Mouse (Mus musculus) right cerebral cortex, adult 2 months (tissue): Measurements from ENCODE around the gene Ccl21a.
"Not testable (repeated sequence)": the region's sequence is repeated elsewhere in the genome, so short reads cannot be mapped to it uniquely, and the experiment has no call there.

Experiments
- DNase-seq, 2 experiments: peaks; one replicate each; pipeline ENCODE4 v3.0.0; 2021 to 2022; ENCODE audit warnings: low spot score in 2 of 2

The Ccl21a gene

GRCm38 (mm10) chr4:42773893-42774292, at the start of gene Ccl21a:
Ccl21a (minus strand) TSS chr4:42773993.
- not testable (repeated sequence) for DNase-seq

- DNase-seq: not testable (repeated sequence)
Measured at GRCm38 (mm10) chr4:42756477-42756876, 17.3 kb downstream of the Ccl21a start, which contains the start of gene Ccl19. Ccl19 (minus strand) TSS chr4:42756577.

GRCm38 (mm10) chr4:42735245-42735644, 38.5 kb downstream of the Ccl21a start, which contains the start of gene 4930578G10Rik:
4930578G10Rik (plus strand) TSS chr4:42735545.
- not testable (repeated sequence) for DNase-seq
